Mouse (Mus musculus) liver, adult 2 months (tissue): ENCODE results near the gene Lama4. TPM values are rescaled to one million over a fixed set of nuclear protein-coding genes. Genes with fewer than 3 reads are reported as not detected.

Source experiments
- DNase-seq: peaks from one replicate; pipeline ENCODE4 v3.0.0-alpha.2; 2011; ENCODE audit warnings: low read depth, low spot score; ENCODE audit errors: extremely low read depth
- H3K27ac ChIP-seq: fragments of 200-500 bp; replicated peaks from 2 replicates; pipeline ENCODE4 v1.5.1; 2012; ENCODE audit warnings: low read depth, mild to moderate bottlenecking, control low read depth, inconsistent platforms, low read length; ENCODE audit not compliant: insufficient read depth
- H3K27me3 ChIP-seq: fragments of 200-500 bp; 2 replicates; pipeline ENCODE4 v1.6.1; 2012; ENCODE audit warnings: mild to moderate bottlenecking, moderate library complexity, low read length, inconsistent platforms; ENCODE audit not compliant: control insufficient read depth, insufficient read depth
- H3K36me3 ChIP-seq: fragments of 200-500 bp; 2 replicates; pipeline ENCODE4 v1.6.1; 2012; ENCODE audit warnings: low read length, inconsistent platforms; ENCODE audit not compliant: control insufficient read depth, insufficient read depth
- H3K4me1 ChIP-seq: fragments of 200-500 bp; 2 replicates; pipeline ENCODE4 v1.6.1; 2011; ENCODE audit warnings: low read length; ENCODE audit not compliant: control insufficient read depth, insufficient read depth
- H3K4me3 ChIP-seq: fragments of 200-500 bp; 2 replicates; pipeline ENCODE4 v1.5.1; 2011; ENCODE audit warnings: low read depth, mild to moderate bottlenecking, control low read depth, low read length, moderate library complexity; ENCODE audit not compliant: insufficient read depth
- H3K79me2 ChIP-seq: fragments of 200-500 bp; 2 replicates; pipeline ENCODE4 v1.6.1; 2012; ENCODE audit warnings: inconsistent platforms, mild to moderate bottlenecking, low read length, moderate library complexity; ENCODE audit not compliant: control insufficient read depth, insufficient read depth
- H3K9ac ChIP-seq: fragments of 200-500 bp; 2 replicates; pipeline ENCODE4 v1.6.1; 2012; ENCODE audit warnings: low read depth, mild to moderate bottlenecking, control low read depth, inconsistent platforms, low read length
- CTCF ChIP-seq: fragments of 200-500 bp; IDR thresholded peaks from 2 replicates; pipeline ENCODE4 v1.5.1; 2011; ENCODE audit warnings: low read depth, low read length, control low read depth
- POLR2A ChIP-seq: fragments of 200-500 bp; IDR thresholded peaks from 2 replicates; pipeline ENCODE4 v1.6.1; 2011; ENCODE audit warnings: low read length, control low read depth; ENCODE audit not compliant: insufficient read depth; ENCODE audit errors: extremely low read depth
- WGBS: fragments of 180-500 bp; shearing (Covaris S2); methylation state at CpG from one replicate; pipeline ENCODE4 v1.1.7; 2018; 5-methylcytosine and 5-hydroxymethylcytosine counted together
- polyA plus RNA-seq: library from polyadenylated mRNA; depleted of rRNA; stranded (reverse); fragments of >200 nt; gene quantifications from 2 replicates; pipeline ENCODE4 v1.2.3, GENCODE M21; 2012
- total RNA-seq: library from RNA; depleted of rRNA; stranded (reverse); fragments of >200 nt; gene quantifications from 2 replicates; pipeline ENCODE4 v1.2.3, GENCODE M21; 2014

Lama4 gene
- total and polyA plus RNA-seq, 2 experiments: 1.6 to 6.7 TPM

- TF ChIP-seq CTCF (no peak), POLR2A (no peak)
- no peaks in the 10 kb centered on the region for H3K36me3 ChIP-seq
- DNase-seq: no peak
- H3K27me3 ChIP-seq: no peaks in the 10 kb centered on the region
- no peaks in the 10 kb centered on the region for H3K79me2 ChIP-seq
- 88% methylated on average over 4 of the region's 4 CpGs for WGBS
- H3K4me1 ChIP-seq: no peaks in the 10 kb centered on the region
- H3K9ac ChIP-seq: no peak overlapping the region
- no peak overlapping the region for H3K27ac ChIP-seq
- no peak overlapping the region for H3K4me3 ChIP-seq
These were observed 106.7 kb downstream of the Lama4 start for GRCm38 (mm10) chr10:39072048-39072447.

GRCm38 (mm10) chr10:39096981-39097380 is 131.7 kb downstream of the Lama4 start:
- H3K27ac ChIP-seq: no peak overlapping the region
- no peaks in the 10 kb centered on the region for H3K79me2 ChIP-seq
- H3K4me3 ChIP-seq: no peak overlapping the region
- no peaks in the 10 kb centered on the region for H3K27me3 ChIP-seq
- H3K9ac ChIP-seq: no peak overlapping the region
- 81% methylated on average over 9 of the region's 9 CpGs for WGBS
- TF ChIP-seq POLR2A (no peak), CTCF (peak; percentile 26; the same call in 1 of the 2 replicates)
- peaks cover 1% of the 10 kb centered on the region; the same call in 1 of the 2 replicates for H3K36me3 ChIP-seq
- H3K4me1 ChIP-seq: no peaks in the 10 kb centered on the region
- no peak for DNase-seq

- H3K4me1 ChIP-seq: no peaks in the 10 kb centered on the region
- no peak overlapping the region for H3K27ac ChIP-seq
- H3K4me3 ChIP-seq: no peak overlapping the region
- no peaks in the 10 kb centered on the region for H3K27me3 ChIP-seq
- no peak for DNase-seq
- peaks cover 1% of the 10 kb centered on the region; the same call in 1 of the 2 replicates for H3K36me3 ChIP-seq
- 95% methylated on average over 10 of the region's 10 CpGs for whole genome bisulfite sequencing
- TF ChIP-seq POLR2A: no peak
- no peak for TF ChIP-seq CTCF
- H3K9ac ChIP-seq: no peak overlapping the region
- no peaks in the 10 kb centered on the region for H3K79me2 ChIP-seq
These were observed 133.4 kb downstream of the Lama4 start for GRCm38 (mm10) chr10:39098746-39099145.

GRCm38 (mm10) chr10:39104803-39105449 is 139.6 kb downstream of the Lama4 start:
- Histone ChIP-seq H3K4me3 (no peak overlapping the region), H3K9ac (no peak overlapping the region), H3K27me3 (no peaks in the 10 kb centered on the region), H3K4me1 (no peaks in the 10 kb centered on the region), H3K27ac (no peak overlapping the region), H3K36me3 (no peaks in the 10 kb centered on the region; the same call in 1 of the 2 replicates), H3K79me2 (no peaks in the 10 kb centered on the region)
- TF ChIP-seq CTCF (no peak), POLR2A (no peak)
- WGBS: 93% methylated on average over 8 of the region's 8 CpGs
- DNase-seq: no peak

- Histone ChIP-seq H3K9ac (no peak overlapping the region), H3K27ac (no peak overlapping the region), H3K4me1 (no peaks in the 10 kb centered on the region), H3K27me3 (no peaks in the 10 kb centered on the region), H3K4me3 (no peak overlapping the region), H3K36me3 (no peaks in the 10 kb centered on the region; the same call in 1 of the 2 replicates), H3K79me2 (no peaks in the 10 kb centered on the region)
- WGBS: 78% methylated on average over 3 of the region's 3 CpGs
- TF ChIP-seq CTCF (no peak), POLR2A (no peak)
- no peak for DNase-seq
These were observed 141.1 kb downstream of the Lama4 start for GRCm38 (mm10) chr10:39106413-39106812.

- DNase-seq: no peak
- H3K79me2 ChIP-seq: no peaks in the 10 kb centered on the region
- H3K36me3 ChIP-seq: no peaks in the 10 kb centered on the region; the same call in 1 of the 2 replicates
- H3K4me1 ChIP-seq: no peaks in the 10 kb centered on the region
- H3K27ac ChIP-seq: no peak overlapping the region
- TF ChIP-seq POLR2A: no peak
- TF ChIP-seq CTCF: no peak
- H3K9ac ChIP-seq: no peak overlapping the region
- no peak overlapping the region for H3K4me3 ChIP-seq
- no peaks in the 10 kb centered on the region for H3K27me3 ChIP-seq
- WGBS: 66% methylated on average over 4 of the region's 4 CpGs
These were observed 141.6 kb downstream of the Lama4 start for GRCm38 (mm10) chr10:39106935-39107334.
